Mouse (Mus musculus) bone marrow macrophage, adult 2 months (primary cell): ENCODE measurements around the gene Arhgef18.

Source experiments
- CTCF ChIP-seq: IDR thresholded peaks from 2 replicates; pipeline ENCODE4 v1.5.1; 2012; ENCODE audit warnings: low read depth, mild to moderate bottlenecking, low read length, moderate library complexity
- POLR2A ChIP-seq: IDR thresholded peaks from 2 replicates; pipeline ENCODE4 v1.6.1; 2012; ENCODE audit warnings: mild to moderate bottlenecking, low read depth, low read length, borderline replicate concordance

DNA sequence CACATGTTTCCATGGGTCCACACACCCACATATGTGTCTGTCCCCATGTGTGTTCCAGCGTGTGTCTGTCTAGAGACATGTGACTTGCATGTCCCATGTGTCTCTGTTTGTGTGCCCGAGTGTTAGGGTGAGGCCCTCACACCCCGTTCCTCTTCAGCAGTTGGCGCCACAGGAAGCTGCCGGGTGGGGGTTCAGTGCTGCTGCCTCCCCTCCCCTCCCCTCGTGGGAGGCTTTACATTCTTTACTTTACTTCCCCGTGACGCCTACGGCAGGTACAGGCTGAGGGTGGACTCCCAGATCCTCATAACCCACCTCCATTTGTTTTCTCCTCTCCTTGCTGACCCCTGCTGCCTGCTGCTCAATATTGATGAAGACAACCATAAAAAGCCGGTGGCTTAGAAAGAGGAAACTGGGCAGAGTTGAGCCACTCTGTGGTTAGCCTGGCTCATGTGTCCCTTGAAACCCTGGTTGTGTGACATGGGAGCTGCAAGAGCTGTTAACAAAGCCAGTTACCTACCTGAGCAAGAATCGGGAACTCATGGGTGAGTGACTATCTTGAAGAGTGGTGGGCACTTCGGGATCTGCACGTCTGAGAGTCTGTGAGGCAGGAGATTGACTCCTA is 39.5 kb upstream of the Arhgef18 start, which contains the start of gene A430078G23Rik:
- TF ChIP-seq CTCF (no peak), POLR2A (no peak)
